Mouse (Mus musculus): ENCODE results near the gene Map2k4.
A peak's percentile ranks its signal among the peaks of the same experiment; 100 is the strongest.

The Map2k4 gene

GRCm38 (mm10) chr11:65788154-65788553, at the start of gene Map2k4:
Gene Map2k4 (minus strand): TSS chr11:65788297.
- peak; percentile 89 for DNase-seq (ENCODE audit: low read depth, low spot score)

GRCm38 (mm10) chr11:65824556-65824955, 36.5 kb upstream of the Map2k4 start:
- no peak for DNase-seq (ENCODE audit: low read depth, low spot score)

- DNase-seq (ENCODE audit: low read depth, low spot score), result peak; percentile 12
Observed at GRCm38 (mm10) chr11:65820877-65821276, 32.8 kb upstream of the Map2k4 start.

- no peak for DNase-seq (ENCODE audit: low read depth, low spot score)
Observed at GRCm38 (mm10) chr11:65820280-65820679, 32.2 kb upstream of the Map2k4 start.

GRCm38 (mm10) chr11:65818193-65818592, 30.1 kb upstream of the Map2k4 start:
- DNase-seq (ENCODE audit: low read depth, low spot score), result no peak

- DNase-seq (ENCODE audit: low read depth, low spot score), result no peak
Observed at GRCm38 (mm10) chr11:65816237-65816636, 28.1 kb upstream of the Map2k4 start.

GRCm38 (mm10) chr11:65814381-65814780, 26.3 kb upstream of the Map2k4 start:
- DNase-seq (ENCODE audit: low read depth, low spot score), result no peak

- DNase-seq (ENCODE audit: low read depth, low spot score), result no peak
Observed at GRCm38 (mm10) chr11:65812088-65812487, 24.0 kb upstream of the Map2k4 start.

- no peak for DNase-seq (ENCODE audit: low read depth, low spot score)
Observed at GRCm38 (mm10) chr11:65807601-65808000, 19.5 kb upstream of the Map2k4 start.

GRCm38 (mm10) chr11:65806909-65807504, 18.9 kb upstream of the Map2k4 start, which contains the start of gene Zkscan6:
Gene Zkscan6 (plus strand): TSS chr11:65807175.
- peak; percentile 85 for DNase-seq (ENCODE audit: low read depth, low spot score)

- peak; percentile 22 for DNase-seq (ENCODE audit: low read depth, low spot score)
Observed at GRCm38 (mm10) chr11:65806321-65806904, 18.3 kb upstream of the Map2k4 start.

- no peak for DNase-seq (ENCODE audit: low read depth, low spot score)
Observed at GRCm38 (mm10) chr11:65801899-65802298, 13.8 kb upstream of the Map2k4 start.

- no peak for DNase-seq (ENCODE audit: low read depth, low spot score)
Observed at GRCm38 (mm10) chr11:65795896-65796295, 7.8 kb upstream of the Map2k4 start.

GRCm38 (mm10) chr11:65794428-65795219, 6.5 kb upstream of the Map2k4 start:
- DNase-seq (ENCODE audit: low read depth, low spot score), result no peak

- no peak for DNase-seq (ENCODE audit: low read depth, low spot score)
Observed at GRCm38 (mm10) chr11:65787421-65788151, 511 bp downstream of the Map2k4 start.

- no peak for DNase-seq (ENCODE audit: low read depth, low spot score)
Observed at GRCm38 (mm10) chr11:65786160-65786559, 1.9 kb downstream of the Map2k4 start.

GRCm38 (mm10) chr11:65781596-65781995, 6.5 kb downstream of the Map2k4 start:
- no peak for DNase-seq (ENCODE audit: low read depth, low spot score)

- no peak for DNase-seq (ENCODE audit: low read depth, low spot score)
Observed at GRCm38 (mm10) chr11:65779578-65779977, 8.5 kb downstream of the Map2k4 start.

- no peak for DNase-seq (ENCODE audit: low read depth, low spot score)
Observed at GRCm38 (mm10) chr11:65779066-65779465, 9.0 kb downstream of the Map2k4 start.

GRCm38 (mm10) chr11:65777810-65778209, 10.3 kb downstream of the Map2k4 start:
- no peak for DNase-seq (ENCODE audit: low read depth, low spot score)

- no peak for DNase-seq (ENCODE audit: low read depth, low spot score)
Observed at GRCm38 (mm10) chr11:65776906-65777611, 11.0 kb downstream of the Map2k4 start.

Measured in skeletal muscle tissue, adult 2 months (tissue).